Mouse (Mus musculus): Measurements from ENCODE around the gene Rtel1.
A peak's percentile ranks its signal among the peaks of the same experiment; 100 is the strongest.

Rtel1 gene

GRCm38 (mm10) chr2:181332542-181332941, 13.0 kb downstream of the Rtel1 start:
- no peak for DNase-seq

- DNase-seq: peak; percentile 54 to 85
Measured at GRCm38 (mm10) chr2:181334023-181334422, 14.5 kb downstream of the Rtel1 start.

DNA sequence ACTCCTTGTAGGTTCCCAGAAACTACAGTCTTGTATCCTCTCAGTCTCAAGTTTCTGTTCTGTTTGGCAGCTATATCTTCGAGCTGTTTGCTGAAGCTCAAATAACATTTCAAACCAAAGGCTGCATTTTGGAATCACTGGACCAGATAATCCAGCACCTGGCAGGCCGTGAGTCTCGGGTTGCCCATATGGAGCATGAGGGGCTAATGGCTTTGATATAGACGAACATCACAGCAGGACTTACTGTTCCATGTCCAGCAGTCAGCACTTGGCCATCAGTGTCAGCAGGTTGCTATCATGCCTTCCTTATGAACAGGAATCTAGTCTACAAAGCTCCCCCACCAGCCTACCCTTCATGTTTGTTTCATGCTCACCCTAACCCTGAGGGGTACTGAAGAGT, 20.9 kb downstream of the Rtel1 start:
- no peak for DNase-seq

GRCm38 (mm10) chr2:181342766-181343165, 23.2 kb downstream of the Rtel1 start:
- no peak for DNase-seq

DNA sequence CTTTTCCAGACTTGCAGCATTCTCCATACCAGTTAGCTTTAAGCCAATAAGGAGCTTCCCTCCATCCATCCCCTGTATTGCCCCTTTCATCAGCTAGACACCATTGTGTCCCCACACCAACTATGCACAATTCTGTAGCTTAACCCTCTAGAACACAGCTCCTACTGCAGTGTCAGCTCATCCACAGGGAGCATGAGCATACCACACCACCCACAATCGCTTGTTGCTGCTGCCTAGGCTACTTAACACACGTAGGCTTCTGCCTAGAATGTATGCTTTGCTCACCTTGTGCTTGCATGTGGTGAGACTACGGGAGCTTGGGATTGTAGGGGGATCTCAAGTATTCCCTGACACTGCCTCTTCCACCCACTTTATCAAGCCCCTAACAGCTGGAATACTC, 37.2 kb downstream of the Rtel1 start:
- no peak for DNase-seq

DNA sequence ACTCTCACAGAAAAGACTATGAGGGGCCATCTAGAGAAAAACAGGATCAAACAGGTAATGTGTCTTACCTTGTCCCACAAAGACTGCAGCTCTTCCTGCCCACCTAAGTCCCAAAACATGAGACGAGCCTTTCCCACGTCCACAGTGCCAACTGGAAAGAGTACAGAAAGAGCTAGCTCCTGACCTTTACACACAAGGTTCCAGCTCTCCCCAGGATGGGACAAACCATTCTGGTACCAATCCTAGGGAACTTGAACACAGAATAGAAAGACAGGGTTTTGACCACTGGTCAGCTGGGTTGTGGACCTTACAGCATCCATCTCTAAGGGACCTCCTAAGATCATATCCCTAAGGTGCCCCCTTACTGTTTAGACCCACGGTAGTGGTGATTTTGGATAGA, 44.4 kb downstream of the Rtel1 start:
- no peak for DNase-seq

- no peak for DNase-seq
Measured at GRCm38 (mm10) chr2:181364487-181364859, 44.9 kb downstream of the Rtel1 start.

GRCm38 (mm10) chr2:181364860-181365596, 45.5 kb downstream of the Rtel1 start, which contains the start of the genes Zgpat and Arfrp1:
Zgpat (plus strand) TSS chr2:181364928.
Arfrp1 (minus strand) TSS chr2:181365404.
- peak; percentile 86 to 89 for DNase-seq

GRCm38 (mm10) chr2:181365655-181366075, 46.1 kb downstream of the Rtel1 start:
- no peak for DNase-seq

- no peak for DNase-seq
Measured at GRCm38 (mm10) chr2:181370001-181370400, 50.5 kb downstream of the Rtel1 start.

DNA sequence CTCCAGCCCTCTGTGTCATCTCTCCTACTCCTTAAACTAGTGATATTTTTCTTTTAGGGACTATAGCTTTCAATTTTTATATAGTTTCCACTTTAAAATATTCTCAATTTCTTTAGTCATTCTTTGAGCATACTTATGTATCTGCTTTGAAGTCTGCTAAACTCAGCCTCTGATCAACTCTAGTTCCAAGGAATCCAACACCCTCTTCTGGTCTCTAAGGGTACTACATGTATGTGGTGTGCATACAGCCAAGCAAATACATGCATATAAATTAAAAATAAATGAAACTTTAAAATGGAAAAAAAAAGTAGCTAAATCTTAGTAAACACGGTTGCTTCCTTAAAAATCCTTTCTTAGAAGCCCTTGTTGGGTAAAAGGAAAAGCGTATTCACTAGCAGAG, 56.2 kb downstream of the Rtel1 start:
- DNase-seq: no peak

GRCm38 (mm10) chr2:181377230-181377629, 57.7 kb downstream of the Rtel1 start:
- no peak for DNase-seq

- no peak for DNase-seq
Measured at GRCm38 (mm10) chr2:181378701-181379100, 59.2 kb downstream of the Rtel1 start.

GRCm38 (mm10) chr2:181379778-181380177, 60.2 kb downstream of the Rtel1 start, which contains the start of gene Lime1:
Lime1 (plus strand) TSS chr2:181380078.
- DNase-seq: no peak

- no peak for DNase-seq
Measured at GRCm38 (mm10) chr2:181380251-181380650, 60.7 kb downstream of the Rtel1 start.

DNA sequence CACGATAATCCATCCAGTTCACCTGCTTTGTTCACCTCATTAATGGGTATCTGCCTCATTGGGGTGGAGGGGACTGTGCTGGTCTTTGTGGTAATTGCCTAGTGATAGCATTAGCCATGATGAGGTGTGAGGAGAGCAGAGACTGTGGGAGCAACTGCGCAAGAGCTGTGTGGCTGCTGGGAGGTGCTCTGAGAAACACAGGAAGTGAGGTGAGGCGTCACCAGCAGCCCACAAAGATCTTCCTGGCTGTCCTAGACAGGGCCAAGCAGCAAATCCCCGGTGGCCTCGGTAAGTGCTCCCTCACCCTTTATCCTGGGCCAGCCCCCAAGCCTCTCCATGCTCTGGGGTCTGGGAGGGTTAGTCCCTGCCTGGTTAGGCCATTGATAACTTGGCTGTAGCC, 61.6 kb downstream of the Rtel1 start:
- no peak for DNase-seq

DNA sequence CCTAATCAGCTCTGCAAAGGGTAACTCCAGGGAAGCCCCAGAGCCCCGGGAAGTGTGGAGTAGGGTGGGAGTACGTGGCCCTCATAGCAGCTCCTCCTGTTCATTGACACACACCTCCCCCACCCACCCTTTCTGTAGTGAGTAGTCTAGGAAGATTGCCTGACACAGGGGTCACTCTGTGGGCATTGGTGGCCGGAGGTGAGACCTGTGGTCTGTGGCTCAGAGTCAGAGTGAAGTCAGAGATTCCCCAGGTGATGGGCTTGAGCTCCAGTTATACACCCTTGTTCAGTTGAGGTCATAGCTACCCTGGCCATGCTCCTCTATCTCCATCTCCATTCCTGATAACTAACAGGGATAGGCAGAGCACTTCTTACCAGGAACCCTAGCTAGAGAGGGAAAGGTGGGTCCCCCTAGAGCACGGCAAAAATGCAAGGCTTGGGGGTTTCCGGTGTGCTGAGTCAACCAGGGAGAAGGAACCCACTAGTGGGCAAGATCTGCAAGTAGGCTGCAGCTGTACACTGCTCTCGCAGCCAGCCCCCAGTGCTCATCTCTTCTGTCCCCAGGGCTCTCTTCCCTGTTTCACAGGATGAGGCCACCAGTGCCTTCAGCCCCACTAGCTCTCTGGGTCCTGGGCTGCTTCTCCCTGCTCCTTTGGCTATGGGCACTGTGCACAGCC, 62.2 kb downstream of the Rtel1 start:
- DNase-seq: no peak

DNA sequence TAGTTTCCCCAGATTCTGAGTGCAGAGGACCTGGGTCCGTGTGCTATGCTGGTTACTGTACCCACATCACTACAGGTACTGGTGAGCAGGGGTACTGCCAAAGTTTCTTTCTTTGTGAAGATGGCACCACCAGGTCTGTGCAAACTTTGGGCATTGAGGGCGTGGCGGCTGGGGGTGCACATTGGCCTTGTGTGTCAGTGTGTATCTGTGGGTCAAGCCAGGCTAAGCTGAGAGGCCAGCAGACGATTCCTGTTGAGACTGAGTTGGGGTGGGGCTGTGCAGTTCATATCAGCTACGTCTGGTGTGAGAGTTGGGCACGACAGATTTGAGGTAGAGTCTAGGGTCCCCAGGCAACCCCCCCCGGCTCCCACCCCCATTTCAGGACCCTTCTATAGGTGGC, 64.9 kb downstream of the Rtel1 start:
- no peak for DNase-seq

DNA sequence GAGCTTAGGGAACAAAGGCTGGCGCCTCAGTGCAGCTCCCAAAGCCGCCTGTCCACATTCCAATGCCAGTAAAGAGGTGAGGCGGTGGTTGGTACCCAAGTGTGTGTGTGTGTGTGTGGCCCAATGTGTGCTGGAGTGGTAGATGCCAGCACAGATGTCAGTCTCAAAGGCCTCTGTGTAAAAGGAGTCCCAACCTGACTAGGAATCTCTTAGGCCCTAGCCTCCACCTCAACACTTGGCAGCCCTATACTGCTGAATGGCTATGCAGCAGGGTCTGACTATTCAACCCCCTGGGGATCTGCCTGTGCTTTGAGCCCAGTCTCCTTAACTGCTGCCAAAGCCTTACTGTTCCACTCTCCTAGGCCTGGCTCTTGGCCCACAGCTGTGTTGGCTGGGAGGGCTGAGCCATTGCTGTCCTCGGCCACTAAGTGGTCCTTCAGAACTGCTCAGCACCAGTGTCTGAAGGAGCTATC, 65.4 kb downstream of the Rtel1 start:
- DNase-seq: no peak

DNA sequence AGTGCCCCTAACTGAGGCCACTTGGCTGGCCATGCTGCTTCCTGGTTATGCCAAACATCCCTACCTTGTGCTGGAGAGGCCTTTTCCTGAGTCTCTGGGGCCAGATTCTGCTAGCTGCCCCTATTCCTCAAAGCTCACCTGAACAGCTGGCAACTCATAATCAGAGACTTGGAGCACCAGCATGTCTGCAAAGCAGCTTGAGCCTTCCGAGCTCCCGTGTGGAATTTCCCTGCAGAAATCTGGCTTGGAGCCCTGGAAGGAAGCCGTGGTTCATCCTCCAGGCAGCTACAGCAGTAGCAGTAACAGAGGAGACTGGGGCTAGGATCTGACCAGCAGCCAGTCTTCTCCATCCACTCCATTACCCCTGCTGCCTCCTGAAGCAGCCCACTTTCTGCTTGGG, 66.3 kb downstream of the Rtel1 start:
- peak in 1 of 2 experiments; percentile 30 for DNase-seq

DNA sequence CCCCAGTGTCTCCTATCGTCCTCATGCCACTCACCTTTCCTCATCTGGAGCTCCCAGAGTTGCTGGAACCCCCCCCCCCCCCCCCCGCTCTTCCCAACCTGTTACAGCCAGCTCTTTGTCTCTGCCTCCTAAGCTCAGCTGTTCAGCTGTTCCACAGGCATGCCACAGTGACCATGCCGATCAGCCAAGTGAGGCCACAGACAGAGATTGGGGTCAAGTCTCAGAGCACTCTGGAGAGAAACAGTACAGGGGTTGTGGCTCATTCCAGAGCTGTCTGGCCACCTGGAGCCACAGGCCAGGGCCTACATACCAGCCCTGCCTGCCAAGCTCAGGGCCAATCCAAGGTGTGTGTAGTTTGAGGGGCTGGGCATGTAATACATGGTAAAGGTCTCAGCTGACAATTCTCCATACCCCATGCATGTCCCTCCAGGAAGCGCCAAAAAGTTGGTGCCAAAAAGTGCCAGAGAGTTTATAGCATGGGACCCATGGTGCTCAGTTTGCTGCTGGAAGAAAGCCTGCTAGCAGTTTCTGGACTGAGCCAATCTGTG, 67.2 kb downstream of the Rtel1 start:
- no peak for DNase-seq

- DNase-seq: no peak
Measured at GRCm38 (mm10) chr2:181390136-181390870, 70.8 kb downstream of the Rtel1 start.

GRCm38 (mm10) chr2:181391022-181391421, 71.5 kb downstream of the Rtel1 start:
- no peak for DNase-seq

All from kidney, adult 8-10 months (tissue).